Mouse (Mus musculus): ENCODE results near the gene Gm42906.

DNA sequence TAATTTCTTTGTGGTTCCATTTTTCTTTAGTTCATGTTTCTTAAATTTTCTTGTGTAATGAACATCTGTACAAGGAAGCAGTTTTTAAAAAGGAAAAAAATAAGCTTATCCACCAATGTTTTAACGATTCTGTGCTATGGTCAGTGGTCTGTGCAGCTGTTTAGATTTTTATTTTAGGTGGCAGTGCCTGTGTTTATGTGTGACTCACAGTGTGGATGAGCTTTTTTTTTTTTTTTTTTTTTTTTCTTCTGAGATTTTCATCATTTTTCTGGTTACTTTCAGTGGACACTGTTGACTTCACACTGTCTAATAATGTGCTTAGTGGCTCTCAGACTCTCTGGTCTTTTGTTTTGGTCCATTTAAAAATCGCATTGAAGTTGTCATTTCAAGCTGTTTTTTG is 56.8 kb downstream of the Gm42906 start:
- TF ChIP-seq ZNF384 (IDR thresholded peaks at IDR 0.05; ENCODE audit: low read depth, low read length) (no peak), ZC3H11A (IDR thresholded peaks at IDR 0.05; ENCODE audit: borderline replicate concordance, low read depth, low read length) (no peak)

All from ES-E14 (cell line).